In the genomic region with DNA sequence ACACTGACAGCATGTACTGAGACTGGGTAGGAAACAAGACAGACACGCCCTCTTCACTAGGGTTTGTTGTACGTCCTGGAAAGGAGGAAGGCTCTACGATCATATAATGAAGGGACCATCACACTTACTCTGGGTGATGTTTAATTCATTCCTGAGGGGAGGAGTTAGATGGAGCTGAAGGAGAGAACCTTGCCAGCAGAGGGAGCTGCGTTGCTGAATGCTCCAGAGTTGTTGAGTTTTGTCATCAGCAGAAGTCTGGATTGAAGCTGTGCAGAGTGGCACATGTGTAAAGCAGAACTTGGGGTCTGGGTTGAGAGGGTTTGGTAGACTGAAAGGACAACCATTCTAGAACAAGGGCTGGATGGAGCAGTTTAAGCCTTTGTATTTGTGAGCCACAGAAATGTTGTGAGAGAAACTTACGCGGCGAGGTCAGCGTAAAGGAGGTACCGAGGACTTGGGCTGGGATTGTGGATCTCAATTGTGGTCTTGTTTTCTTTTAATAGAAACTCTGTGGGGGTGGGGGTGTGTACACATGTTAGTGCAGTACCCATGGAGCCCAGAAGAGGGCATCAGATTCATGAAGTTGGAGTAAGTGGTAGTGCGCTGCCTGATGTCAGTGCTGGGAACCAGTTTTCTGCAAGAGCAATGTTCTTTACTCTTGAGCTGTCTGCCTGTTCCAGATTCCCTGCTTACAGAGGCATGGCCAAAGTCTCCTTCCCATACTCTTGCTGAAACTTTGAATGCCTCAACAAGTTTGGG, we compare ENCODE assay signal across 7 mouse cellular contexts. TPM values are rescaled to one million over a fixed set of nuclear protein-coding genes. Genes with fewer than 3 reads are reported as not detected.
A peak's percentile ranks its signal among the peaks of the same experiment; 100 is the strongest.
DNase-seq lines count a peak whose midpoint lies in the region; ATAC-seq and TF ChIP-seq lines count a peak whose summit lies in the region.

No protein-coding gene starts in this region.

- TF ChIP-seq CTCF in lung, adult 2 months (IDR thresholded peaks at IDR 0.05; ENCODE audit: insufficient read depth, low read length) = 0 out of 2 replicates have a peak, but pooled peaks have one; percentile 30

- no peak for TF ChIP-seq POLR2A in lung, adult 2 months (IDR thresholded peaks at IDR 0.05; ENCODE audit: borderline replicate concordance, extremely low read depth, low read depth, low read length)

- peaks cover 2% of the 10 kb centered on the region; the same call in 1 of the 2 replicates for H3K36me3 ChIP-seq in splenic B cell, adult 2 months (ENCODE audit: control insufficient read depth, insufficient read depth, low read length, poor library complexity, severe bottlenecking)

- no peak overlapping the region for H3K4me3 ChIP-seq in lung, adult 2 months (replicated peaks; ENCODE audit: extremely low read depth, low read depth, low read length)

- no peak for DNase-seq in lung, adult 2 months
- no peak for DNase-seq in lung, adult 18-20 months
- peak; percentile 38 for DNase-seq in MN1 (ENCODE audit: low spot score)
- DNase-seq in splenic B cell, adult 2 months (ENCODE audit: low read depth, low spot score) = peak; percentile 66
- DNase-seq in gastrocnemius, postnatal 25 days = no peak
- no peak for DNase-seq in spleen, postnatal 36 days (ENCODE audit: low spot score in 2 of 2)

- WGBS in lung, adult 2 months = 92% methylated on average over 10 of the region's 10 CpGs

- ATAC-seq in granulocyte monocyte progenitor cell, adult 5-6 weeks (replicated peaks; ENCODE audit: poor library complexity, severe bottlenecking) = peak; percentile 52

- no peaks in the 10 kb centered on the region for H3K27me3 ChIP-seq in splenic B cell, adult 2 months (ENCODE audit: control insufficient read depth, insufficient read depth, low read length, poor library complexity, severe bottlenecking)

- H3K4me1 ChIP-seq in lung, adult 2 months (ENCODE audit: control insufficient read depth, insufficient read depth, low read length) = peaks cover 2% of the 10 kb centered on the region

RNA-seq across cellular contexts. Expression of gene Actr8, which starts 2.5 kb away (rescaled TPM):
- 21.0 and 24.6 TPM in 2 replicates for polyA plus RNA-seq in lung, adult 2 months (2012; rRNA removed)
- total RNA-seq in granulocyte monocyte progenitor cell, adult 5-6 weeks (2014; fragmentation: Nextera tagmentation) = 28.3 and 35.6 TPM in 2 replicates
- 25.5 and 31.8 TPM in 2 replicates for total RNA-seq in granulocyte monocyte progenitor cell, adult 5-6 weeks (2017)
- 10 to 100 TPM; 28.1 to 29.8 TPM for total RNA-seq in gastrocnemius, postnatal 25 days (2021)

RNA-seq across cellular contexts. Expression of gene Selenok, which starts 12.5 kb away (rescaled TPM):
- polyA plus RNA-seq in lung, adult 2 months (2012; rRNA removed) = 31.5 and 49.5 TPM in 2 replicates
- 98.9 and 114 TPM in 2 replicates for total RNA-seq in granulocyte monocyte progenitor cell, adult 5-6 weeks (2014; fragmentation: Nextera tagmentation)
- 189 and 222 TPM in 2 replicates for total RNA-seq in granulocyte monocyte progenitor cell, adult 5-6 weeks (2017)
- 10 to 100 TPM; 61.2 to 65.4 TPM for total RNA-seq in gastrocnemius, postnatal 25 days (2021)

RNA-seq across cellular contexts. Expression of gene Il17rb, which starts 28.1 kb away (rescaled TPM):
- 0.64 and 0.88 TPM in 2 replicates for polyA plus RNA-seq in lung, adult 2 months (2012; rRNA removed)
- total RNA-seq in granulocyte monocyte progenitor cell, adult 5-6 weeks (2014; fragmentation: Nextera tagmentation) = 4.0 and 13.5 TPM in 2 replicates
- 5.2 and 7.2 TPM in 2 replicates for total RNA-seq in granulocyte monocyte progenitor cell, adult 5-6 weeks (2017)
- under 1 TPM in 1 of 2 experiments, not detected in 1; 0.19 TPM for total RNA-seq in gastrocnemius, postnatal 25 days (2021)

RNA-seq across cellular contexts. Expression of gene Chdh, which starts 28.2 kb away (rescaled TPM):
- polyA plus RNA-seq in lung, adult 2 months (2012; rRNA removed) = 2.1 and 2.2 TPM in 2 replicates
- 95.5 and 110 TPM in 2 replicates for total RNA-seq in granulocyte monocyte progenitor cell, adult 5-6 weeks (2014; fragmentation: Nextera tagmentation)
- total RNA-seq in granulocyte monocyte progenitor cell, adult 5-6 weeks (2017) = 95.6 and 95.7 TPM in 2 replicates
- 1 to 10 TPM in 1 of 2 experiments, under 1 TPM in 1; 0.18 to 1.3 TPM for total RNA-seq in gastrocnemius, postnatal 25 days (2021)

Comparison
In these comparisons a context has a peak if more than half of its experiments do, and no peak if none do; other contexts are left out.
1. DNase-seq: peak in MN1 (single experiment) and splenic B cell, adult 2 months (single experiment); none in lung, adult 2 months (single experiment), lung, adult 18-20 months (0 of 2), gastrocnemius, postnatal 25 days (single experiment) and spleen, postnatal 36 days (0 of 2).
2. RNA of gene Il17rb, which starts 28.1 kb away (total RNA-seq): 4.0 to 13.5 TPM in granulocyte monocyte progenitor cell, adult 5-6 weeks; 0.19 TPM in gastrocnemius, postnatal 25 days; every median in the first group is over 4 times any median in the second.